Mouse (Mus musculus) telencephalon, adult 2 months (tissue): ENCODE measurements around the gene Zfp148.
A peak's percentile ranks its signal among the peaks of the same experiment; 100 is the strongest.
"Not testable (repeated sequence)": the region's sequence is repeated elsewhere in the genome, so short reads cannot be mapped to it uniquely, and the experiment has no call there.

Experiments
- DNase-seq: peaks from one replicate; pipeline ENCODE4 v3.0.0-alpha.2; 2011; ENCODE audit warnings: low read depth, low spot score

Gene Zfp148

DNA sequence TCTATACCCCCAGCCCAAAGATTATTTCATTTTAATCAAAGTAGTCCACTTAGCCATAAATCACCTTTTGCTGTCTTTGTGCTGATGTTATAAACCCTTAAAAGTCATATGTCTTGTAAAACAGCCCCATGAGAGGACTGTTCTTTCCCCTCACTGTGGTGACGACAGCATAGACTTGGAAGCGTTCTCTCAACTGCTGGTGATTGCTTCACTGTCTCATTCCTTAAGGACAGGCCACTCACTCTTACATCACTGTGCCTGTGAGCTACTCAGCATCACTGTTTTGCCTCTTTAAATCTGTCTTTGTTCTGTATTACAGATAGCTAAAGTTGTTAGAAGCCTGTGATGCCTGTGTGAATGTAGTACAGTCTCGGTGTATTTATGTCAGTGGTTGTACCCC is 80.8 kb downstream of the Zfp148 start:
- DNase-seq: no peak

DNA sequence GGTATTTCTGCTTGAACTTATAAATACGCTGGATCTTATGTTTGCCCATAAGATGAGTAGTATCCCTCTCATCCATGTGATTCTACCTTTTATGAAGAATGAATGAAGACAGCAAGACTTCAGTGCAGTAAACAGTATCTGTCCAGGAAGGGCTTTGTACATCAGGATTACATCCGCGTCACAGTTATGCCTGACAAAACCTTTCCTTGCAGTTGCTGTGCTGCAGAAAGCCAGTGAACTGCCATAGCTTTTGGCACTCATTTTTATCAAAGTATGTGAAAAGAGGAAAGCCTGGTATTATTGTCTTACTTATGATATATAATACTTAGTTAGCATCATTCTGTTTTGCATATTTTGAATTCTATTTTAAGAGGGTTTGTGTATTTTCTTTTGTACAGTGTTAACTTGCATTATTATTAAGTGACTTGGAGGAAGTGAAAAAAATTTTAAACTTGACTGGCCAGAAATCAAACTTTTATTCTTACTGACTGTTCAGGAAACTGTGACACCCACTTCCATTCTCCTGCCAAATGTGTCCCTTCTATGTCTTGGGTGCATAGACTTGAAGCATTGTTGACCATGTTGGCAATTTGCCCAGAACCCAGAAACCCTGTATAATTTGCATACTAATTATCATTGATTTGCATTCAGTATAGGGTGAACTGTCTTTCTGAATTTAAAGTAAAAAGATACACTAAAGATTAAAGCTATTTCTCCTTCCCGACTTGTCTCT is 84.0 kb downstream of the Zfp148 start:
- DNase-seq: peak; percentile 45

DNA sequence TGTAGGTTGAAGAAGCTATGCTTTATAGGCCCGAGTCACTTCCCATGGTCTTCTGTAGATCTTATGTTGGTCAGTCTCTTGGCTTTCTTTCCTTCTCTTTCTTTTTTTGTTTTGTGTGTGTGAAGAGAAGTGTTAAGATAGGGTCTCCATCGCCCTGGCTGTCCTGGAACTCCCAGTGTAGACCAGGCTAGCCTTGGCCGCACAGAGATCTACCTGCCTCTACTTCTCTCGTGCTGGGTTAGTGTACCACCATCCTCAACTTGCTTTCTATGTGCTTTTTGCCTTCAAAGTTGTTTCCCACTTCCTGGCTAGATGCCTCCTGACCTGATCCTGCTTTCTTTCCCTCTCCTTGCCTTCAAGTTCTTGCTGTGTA is 84.6 kb downstream of the Zfp148 start:
- no peak for DNase-seq

DNA sequence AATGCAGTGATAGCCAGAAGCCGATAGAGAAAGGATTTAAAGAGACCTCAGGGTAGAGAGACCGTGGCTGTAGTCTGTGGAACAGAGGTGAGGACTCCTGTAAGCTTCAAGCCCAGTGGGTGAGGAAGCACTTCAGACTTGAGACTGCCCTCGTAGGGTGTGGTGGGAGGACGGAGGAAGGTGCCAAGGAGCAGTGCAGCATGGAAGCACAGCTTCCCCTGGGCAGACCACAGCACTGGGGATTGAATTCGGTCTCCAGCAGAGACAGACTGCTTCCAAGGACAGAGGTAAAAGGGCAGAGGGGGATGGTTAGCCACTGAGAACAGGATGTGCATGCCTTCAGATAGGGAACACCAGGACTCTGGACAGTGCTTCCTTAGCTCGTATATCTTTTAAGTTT is 86.8 kb downstream of the Zfp148 start:
- DNase-seq: no peak

DNA sequence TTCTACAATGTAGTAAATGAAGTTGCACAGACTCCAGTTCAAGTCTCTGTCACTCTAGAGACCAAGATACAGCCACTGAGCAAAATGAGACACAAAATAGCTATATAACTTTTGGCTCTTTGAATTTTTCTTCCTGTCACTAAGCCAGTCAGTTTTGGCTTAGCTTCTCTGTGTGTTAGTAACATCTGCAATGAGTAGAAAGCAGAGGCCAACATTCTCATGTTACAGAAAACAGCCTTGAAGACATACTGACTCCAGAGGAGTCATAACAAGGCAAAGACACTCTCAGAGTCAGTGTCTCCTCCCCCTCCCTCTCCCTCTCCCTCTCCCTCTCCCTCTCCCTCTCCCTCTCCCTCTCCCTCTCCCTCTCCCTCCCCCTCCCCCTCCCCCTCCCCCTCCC is 89.3 kb downstream of the Zfp148 start:
- DNase-seq: no peak

DNA sequence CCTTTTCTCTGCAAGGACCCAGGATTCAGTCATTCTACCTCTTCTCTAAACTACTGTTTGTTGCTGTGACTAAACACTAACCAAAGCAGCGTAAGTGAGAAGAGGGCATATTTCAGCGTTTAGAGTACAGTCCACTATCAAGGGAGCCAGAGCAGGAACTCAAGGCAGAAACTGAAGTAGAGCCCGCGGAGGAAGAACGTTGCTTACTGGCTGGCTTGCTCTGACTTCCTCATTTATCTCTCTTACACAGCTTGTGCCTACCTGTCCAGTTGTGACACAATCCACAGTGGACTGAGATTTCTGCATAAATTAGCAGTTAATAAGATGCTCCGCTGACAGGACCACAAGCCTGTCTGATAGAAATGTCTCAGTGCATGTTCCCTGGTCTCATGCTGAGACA is 93.7 kb downstream of the Zfp148 start:
- no peak for DNase-seq

DNA sequence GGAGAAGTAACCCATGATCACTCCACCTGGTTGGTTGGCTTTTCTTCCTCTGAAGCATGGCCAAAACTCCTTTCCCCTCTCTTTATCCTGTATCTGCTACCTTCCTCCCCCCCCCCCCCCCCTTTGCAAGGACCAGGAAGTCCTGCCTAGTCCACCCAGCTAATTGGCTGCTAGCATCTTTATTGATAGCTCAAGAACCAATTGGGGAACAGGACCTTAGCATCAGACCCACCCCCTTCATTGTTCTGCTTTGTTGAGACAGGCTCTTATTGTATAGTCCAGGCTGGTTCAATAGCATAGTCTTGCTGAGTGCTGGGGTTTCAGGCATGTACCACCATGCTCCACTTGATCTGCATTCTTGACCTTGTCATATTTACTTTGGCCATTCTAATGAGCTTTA is 99.3 kb downstream of the Zfp148 start:
- DNase-seq: no peak

DNA sequence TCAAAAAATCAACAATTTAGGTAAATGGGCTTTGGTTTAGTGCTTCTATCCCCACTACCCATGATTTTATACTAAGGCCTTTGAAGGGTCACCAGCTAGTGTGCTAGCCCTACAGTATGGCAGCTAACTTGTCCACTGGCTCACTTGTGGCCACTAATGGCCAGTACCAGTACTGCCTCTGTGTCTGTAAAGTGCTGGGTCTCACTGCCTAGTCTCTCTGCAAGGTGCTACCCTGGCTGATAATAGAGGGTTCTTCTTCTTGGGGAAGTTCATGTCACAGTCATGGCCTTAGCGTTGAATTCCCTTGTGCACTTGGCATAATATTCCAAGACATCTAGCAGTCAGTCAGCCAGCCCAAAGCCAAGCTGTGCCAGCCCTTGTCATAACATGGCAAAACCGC is 100.5 kb downstream of the Zfp148 start:
- DNase-seq: no peak

DNA sequence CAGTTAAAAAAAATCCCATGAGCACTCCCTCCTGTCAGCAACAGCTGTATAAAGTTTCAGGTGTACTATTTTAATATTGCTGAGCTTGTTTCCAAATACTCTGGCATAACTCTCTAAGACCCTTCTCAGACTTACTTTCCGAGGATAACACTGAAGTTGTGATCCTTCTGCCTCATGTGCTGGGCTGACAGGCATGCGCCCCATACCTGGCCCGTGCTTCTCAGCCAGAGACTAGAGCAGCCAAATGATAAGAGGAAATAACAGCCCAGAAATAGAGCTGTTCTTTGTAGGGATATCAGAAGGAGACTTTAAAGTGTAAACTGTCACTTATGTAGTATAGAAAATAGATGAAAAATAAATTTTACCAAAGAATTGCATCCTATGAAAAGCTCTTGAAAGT is 101.7 kb downstream of the Zfp148 start:
- DNase-seq: no peak

DNA sequence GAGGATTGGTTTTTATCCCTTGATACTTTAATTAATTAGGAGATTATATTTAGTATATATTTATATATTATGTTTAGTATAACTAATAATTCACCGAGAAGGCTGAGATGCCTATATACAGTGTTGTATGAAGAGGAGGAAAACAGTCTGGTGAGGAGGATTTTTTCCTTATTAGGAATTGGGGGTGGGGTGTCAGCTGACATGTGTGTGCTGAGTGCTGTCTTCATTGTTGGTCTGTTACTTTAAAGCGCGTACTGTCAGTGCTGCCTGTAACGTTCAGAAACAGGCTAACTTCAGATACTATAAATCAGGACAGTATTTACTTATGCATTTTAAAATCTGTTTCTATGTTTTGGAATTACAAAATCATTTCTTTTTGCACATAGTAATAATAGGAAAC is 107.1 kb downstream of the Zfp148 start:
- no peak for DNase-seq

DNA sequence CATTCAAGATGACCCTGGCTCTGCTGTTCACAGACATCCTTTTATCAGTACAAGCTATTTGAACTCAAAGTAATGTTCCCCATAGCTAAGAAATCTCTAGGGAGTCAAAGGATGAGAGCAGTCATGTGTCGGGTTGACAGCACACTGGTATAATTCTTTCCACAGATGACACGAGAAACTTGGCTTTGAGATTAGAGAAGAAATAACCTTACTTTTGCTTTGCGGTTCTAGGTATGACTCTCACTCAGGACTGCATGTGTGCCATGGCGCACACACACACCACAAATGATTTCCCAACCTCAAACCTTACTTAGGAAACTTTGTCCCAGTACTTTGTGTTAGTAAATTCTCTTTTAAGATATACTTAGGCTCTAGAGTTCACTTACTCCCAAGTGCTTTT is 113.7 kb downstream of the Zfp148 start:
- DNase-seq: no peak

DNA sequence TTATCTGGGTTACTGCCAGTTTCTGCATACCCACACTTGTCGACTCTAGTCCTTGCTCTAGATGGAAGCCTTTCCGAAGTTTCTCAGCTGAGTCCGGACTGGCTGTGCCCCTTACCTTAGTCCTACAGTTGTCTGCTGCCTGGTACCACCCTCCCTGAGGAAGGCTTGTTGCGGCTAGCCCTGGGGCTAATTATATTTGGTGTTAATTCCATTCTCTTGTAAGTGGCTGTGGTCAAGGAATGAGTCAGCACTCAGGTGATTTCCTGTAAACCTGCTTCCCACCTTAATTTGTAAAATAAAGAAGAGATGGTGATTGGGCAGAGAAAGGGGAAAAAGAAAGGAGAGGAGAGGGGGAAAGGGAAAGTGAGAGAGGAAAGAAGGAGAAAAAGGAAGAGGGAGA is 127.4 kb downstream of the Zfp148 start:
- DNase-seq: no peak

DNA sequence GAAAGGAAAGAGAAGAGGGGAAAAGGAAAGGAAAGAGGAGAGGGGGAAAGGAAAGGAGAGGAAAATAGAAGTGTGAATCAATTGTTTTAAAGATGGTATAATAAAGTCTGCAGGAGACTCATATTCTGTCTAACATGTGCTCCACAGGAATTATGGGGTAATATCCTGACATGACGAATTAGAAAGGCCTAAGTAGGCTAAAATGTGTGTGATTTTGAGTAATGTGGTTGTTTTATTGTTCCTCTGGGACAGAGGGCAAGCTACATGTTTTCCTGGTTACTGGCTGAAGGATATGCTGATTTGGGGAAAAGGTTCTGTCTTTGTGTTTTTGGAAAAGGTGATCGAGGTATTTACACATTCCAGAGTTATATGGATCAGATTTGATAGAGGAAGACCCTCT is 128.6 kb downstream of the Zfp148 start:
- not testable (repeated sequence) for DNase-seq

DNA sequence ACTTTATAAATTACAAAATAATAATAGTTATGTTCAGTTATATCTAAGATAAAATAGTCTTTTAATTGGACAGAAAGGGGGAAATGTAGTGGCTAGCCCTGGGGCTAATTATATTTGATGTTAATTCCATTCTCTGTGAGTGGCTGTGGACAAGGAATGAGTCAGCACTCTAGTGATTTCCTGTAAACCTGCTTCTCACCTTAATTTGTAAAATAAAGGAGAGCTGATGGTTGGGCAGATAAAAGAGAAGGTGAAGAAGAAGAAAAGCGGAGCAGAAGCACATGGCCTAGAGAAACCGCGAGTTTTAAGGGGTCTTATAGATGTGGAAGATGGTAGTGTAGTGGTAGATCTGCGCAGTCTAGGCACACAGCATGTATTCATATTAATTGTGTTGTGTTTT is 130.2 kb downstream of the Zfp148 start:
- not testable (repeated sequence) for DNase-seq

DNA sequence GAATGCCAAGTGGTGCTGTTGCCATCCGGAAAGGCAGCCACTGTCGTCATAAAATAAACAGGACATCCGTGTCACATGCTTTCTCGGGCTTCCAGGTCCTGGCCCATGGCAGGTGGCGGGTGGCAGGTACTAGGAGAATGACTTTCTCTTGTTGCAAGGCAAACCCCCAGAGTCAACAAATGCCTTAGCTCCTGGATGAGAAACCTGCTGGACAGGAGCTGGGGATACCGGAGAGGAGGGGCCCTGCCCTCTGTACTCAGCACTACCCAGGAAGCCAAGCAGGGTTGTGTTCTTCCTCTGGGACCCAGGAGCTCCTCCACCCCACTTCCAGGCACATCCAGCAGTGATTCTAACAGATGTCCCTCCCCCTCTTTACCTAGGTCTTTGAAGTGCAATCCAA is 131.9 kb downstream of the Zfp148 start:
- no peak for DNase-seq

DNA sequence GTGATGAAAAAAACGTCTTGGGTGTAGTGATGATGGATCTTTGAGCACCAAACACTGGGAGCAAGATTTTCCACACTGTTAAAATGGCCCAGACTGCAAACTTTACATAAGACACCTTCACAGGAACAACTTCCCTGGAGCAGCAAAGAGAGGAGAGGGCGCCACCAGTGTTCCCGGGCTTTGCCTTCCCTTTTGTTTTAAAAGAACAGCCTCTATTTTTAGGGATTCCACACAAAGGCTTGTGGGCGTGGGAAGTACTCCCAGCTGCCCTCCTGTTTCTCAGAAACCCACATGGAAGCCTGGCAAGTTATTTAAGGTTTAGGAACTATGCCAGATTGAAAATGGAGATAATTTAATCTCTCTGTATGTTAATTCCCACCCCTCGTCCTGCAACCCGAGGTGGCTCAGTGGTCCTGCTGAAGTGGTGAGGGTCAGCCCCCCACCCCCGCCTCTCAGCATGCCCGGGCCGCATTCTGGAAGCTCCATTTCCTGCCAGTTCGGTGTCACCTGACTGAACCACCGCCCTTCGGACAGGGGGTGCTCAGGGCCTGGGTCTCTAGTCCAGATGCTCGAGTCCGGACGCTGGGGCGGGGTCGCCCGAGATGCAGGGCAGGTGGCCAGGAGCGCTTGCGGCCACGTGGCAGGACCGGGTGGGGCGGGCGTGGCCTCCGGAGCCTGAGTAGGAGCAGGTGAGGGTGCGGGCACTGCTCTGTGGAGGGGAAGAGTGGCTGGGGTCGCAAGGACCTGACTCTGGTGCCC is 136.3 kb downstream of the Zfp148 start, which contains the start of gene Slc12a8:
TSS of gene Slc12a8 (plus strand) at position 522 of the 759 bp plus-strand sequence.
- peak; percentile 86 for DNase-seq

DNA sequence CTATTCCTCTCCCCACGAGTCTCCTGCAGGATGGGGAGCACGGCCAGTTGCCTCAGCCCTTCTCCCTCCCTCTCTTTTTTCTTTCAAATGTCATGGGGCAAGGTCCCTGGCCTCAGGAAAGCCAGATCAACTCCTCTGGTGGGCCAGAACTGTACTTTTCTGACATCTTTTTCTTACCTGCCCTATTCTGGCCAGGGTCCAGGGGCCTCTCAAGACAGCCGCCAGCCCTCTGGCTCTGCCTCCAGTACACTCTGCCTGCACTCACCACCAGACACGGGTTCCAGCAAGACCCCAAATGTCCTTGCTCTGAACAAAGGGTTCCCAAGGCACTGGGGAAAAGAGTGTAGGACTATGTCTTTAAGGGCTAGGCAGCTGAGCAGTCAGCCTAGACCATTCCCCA is 137.0 kb downstream of the Zfp148 start:
- DNase-seq: no peak

DNA sequence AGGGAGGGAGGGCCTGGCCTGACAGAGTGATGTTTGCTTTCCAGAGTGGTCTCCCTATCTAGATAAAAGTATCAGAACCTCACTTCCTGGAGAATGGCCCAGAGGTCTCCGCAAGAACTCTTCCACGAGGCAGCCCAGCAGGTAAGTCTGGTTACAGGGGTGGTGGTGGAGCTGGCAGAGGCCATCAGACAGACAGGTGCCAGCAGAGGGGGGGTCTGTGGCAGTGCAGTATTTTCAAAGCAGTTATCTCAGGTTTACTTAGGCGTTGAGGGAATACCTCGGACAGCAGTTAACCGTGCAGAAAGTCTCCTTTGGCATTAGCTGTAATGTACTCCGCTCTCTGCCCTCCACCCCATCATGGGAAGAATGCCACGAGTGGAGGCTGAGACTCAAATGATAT is 137.6 kb downstream of the Zfp148 start:
- DNase-seq: no peak

DNA sequence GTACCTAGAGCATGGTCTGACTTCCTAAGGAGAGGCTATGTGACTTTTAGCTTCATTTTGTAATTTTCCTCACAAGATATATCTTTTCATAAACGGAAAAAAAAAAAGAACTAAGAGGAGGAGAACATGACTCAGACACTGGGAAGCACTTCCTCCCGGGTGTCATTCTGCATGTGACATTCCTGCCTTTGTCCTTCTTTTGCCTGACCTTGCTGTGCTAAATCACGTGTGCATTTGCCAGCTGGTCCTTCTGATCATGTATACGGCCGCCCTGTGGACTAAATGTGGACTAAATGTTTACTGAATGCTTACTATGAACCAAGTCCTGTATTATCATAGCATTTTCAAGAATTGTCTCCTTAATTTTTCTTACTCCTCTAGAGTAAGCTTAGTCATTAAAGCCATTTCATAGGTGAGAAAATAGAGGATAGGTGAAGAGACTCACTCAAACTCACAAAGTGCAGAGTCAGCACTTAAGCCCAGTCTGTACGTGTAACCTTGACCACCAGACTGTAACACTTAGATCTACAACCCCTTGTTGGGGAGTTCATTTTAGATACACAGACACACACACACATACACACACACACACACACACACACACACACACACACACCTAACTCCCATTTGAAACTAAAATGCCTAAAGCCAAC is 139.4 kb downstream of the Zfp148 start:
- no peak for DNase-seq

DNA sequence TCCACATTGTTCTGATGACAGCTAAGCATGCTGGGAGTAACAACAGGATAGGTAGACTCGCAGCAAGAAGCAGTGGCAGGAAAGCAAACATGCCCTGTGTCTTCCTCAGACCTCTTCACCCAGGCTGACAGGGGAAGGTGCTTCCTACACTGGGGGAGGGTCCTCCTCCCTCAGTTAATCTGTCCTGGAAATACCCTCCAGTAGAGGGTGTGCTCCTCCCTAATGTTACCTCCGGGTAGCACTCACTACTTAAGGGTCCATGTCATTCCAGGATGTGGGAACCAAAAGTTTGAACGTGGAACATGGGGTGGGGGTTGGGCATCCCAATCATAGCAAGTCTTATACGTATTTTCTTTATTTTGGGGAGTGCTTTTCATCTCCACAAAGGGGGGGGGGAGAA is 141.9 kb downstream of the Zfp148 start:
- DNase-seq: no peak

DNA sequence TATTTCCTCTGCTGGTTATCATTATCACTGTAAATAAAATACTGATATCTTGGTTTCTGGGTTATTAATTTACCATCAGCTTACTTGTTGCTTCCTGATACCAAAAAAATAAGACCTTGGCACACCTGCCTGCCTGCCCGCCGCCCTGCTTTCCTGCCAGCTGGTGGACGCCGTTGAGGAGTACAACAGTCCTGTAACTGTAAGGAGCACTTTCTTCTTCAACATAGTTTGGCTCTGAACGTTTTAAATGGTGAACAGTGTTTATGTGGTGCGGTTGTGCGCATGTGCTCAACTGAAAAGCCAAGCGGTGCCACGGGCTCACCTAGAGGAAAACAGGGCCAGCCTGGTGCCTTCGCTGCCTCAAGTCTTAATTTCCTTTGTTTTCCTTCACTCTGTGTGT is 142.9 kb downstream of the Zfp148 start:
- DNase-seq: no peak

DNA sequence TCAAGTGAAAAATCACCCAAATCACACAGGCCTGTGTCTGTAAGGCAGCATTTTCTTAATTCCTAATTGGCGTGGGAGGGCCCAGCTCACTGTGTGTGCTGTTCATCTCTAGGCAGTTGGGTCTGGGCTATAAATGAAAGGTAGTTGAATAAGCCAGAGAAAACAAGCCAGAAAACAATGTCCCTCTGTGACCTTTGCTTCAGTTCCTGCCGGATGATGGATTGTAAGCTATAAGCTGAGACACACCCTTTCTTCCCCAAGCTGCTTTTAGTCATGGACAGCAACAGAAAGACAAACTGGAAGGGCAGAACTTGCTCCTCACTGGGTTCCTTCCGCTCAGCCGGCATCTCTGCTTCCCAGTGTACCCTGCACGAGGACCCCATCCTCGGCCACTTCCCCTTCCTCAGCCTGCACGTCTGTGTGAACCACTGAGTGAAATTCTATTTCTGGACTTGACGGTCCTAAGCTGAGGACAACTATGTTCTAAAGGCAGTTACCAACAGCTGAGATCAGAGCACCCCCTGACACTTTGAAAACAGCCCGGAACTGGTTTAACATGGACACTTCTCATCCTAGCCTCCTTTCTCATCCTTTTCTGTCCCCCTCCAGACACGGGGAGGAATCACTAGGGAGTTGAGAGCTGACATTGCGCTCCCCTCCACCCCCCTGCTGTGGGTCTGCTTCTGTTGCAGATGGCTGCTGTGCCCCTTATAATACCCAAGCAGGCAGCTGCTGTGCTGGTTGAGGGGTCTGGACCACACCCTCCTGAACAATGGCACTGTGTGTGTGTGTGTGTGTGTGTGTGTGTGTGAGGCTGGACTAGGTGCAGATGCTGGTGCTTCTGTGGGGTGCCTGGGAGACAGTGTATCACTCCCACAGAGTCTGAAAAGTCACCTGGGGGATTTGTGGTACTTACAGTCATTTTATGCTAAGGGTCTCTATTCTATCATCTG is 149.1 kb downstream of the Zfp148 start:
- no peak for DNase-seq
